Mouse (Mus musculus) liver, postnatal 0 days (tissue): Measurements from ENCODE around the gene Timp2. TPM values are rescaled to one million over a fixed set of nuclear protein-coding genes. Genes with fewer than 3 reads are reported as not detected.

Experiments used
- ATAC-seq: fragments of 200-750 bp; cut with Nextera tagmentation; 2 replicates; pipeline ENCODE4 v1.8.0; 2017; ENCODE audit warnings: mild to moderate bottlenecking, moderate library complexity
- DNase-seq: peaks from one replicate; pipeline ENCODE4 v3.0.0-alpha.2; 2016
- H3K27ac ChIP-seq: fragments of 300-500 bp; sonication (generic); 2 replicates; pipeline ENCODE4 v1.5.1; 2014; ENCODE audit warnings: antibody characterized with exemption, moderate library complexity, mild to moderate bottlenecking, low read depth
- H3K27me3 ChIP-seq: fragments of 300-500 bp; sonication (generic); 2 replicates; pipeline ENCODE4 v1.6.1; 2014; ENCODE audit warnings: low read length, control low read depth, mixed read lengths; ENCODE audit not compliant: insufficient read depth
- H3K36me3 ChIP-seq: fragments of 300-500 bp; sonication (generic); replicated peaks from 2 replicates; pipeline ENCODE4 v1.6.1; 2014; ENCODE audit warnings: mild to moderate bottlenecking, control low read depth, low read length, moderate library complexity, mixed read lengths; ENCODE audit not compliant: insufficient read depth
- H3K4me1 ChIP-seq: fragments of 300-500 bp; sonication (generic); 2 replicates; pipeline ENCODE4 v1.6.1; 2014; ENCODE audit warnings: antibody characterized with exemption, mild to moderate bottlenecking, control low read depth; ENCODE audit not compliant: insufficient read depth
- H3K4me2 ChIP-seq: fragments of 300-500 bp; sonication (generic); 2 replicates; pipeline ENCODE4 v1.6.1; 2014; ENCODE audit warnings: low read depth, mild to moderate bottlenecking, low read length, moderate library complexity, mixed read lengths
- H3K4me3 ChIP-seq: fragments of 300-500 bp; sonication (generic); 2 replicates; pipeline ENCODE4 v1.5.1; 2014; ENCODE audit warnings: low read depth, low read length
- H3K9ac ChIP-seq: fragments of 300-500 bp; sonication (generic); replicated peaks from 2 replicates; pipeline ENCODE4 v1.6.1; 2014; ENCODE audit warnings: mild to moderate bottlenecking, moderate library complexity
- H3K9me3 ChIP-seq: fragments of 300-500 bp; sonication (generic); 2 replicates; pipeline ENCODE4 v1.6.1; 2016; ENCODE audit warnings: mild to moderate bottlenecking, control low read depth, low read length, mixed read lengths
- CTCF ChIP-seq: sonication (generic); IDR thresholded peaks from 2 replicates; pipeline ENCODE4 v1.5.1; 2016; ENCODE audit warnings: antibody characterized with exemption, low read depth
- EP300 ChIP-seq: IDR thresholded peaks from 2 replicates; pipeline ENCODE4 v1.6.1; 2016; ENCODE audit warnings: antibody characterized with exemption, low read depth, mild to moderate bottlenecking
- WGBS: fragments of 180-500 bp; shearing (Covaris S2); extraction: QIAGEN DNeasy Blood & Tissue Kit; methylation state at CpG from one replicate; pipeline ENCODE4 v1.1.7; 2014; ENCODE audit not compliant: insufficient replicate concordance; 5-methylcytosine and 5-hydroxymethylcytosine counted together
- polyA plus RNA-seq: library from polyadenylated mRNA; unstranded; fragments of >200 nt; fragmentation: Nextera tagmentation; extraction: Ambion mirVana; gene quantifications from 2 replicates; pipeline ENCODE4 v1.2.1, GENCODE M21; 2015

Gene Timp2
- polyA plus RNA-seq, 1 experiment from 2014 or later, result 8.4 TPM

GRCm38 (mm10) chr11:118269827-118270226 lies 85.7 kb downstream of the Timp2 start:
- no peaks in the 10 kb centered on the region for H3K27me3 ChIP-seq
- H3K27ac ChIP-seq, result no peak overlapping the region
- peaks cover 76% of the 10 kb centered on the region for H3K36me3 ChIP-seq
- no peaks in the 10 kb centered on the region for H3K4me1 ChIP-seq
- ATAC-seq, result no peak
- H3K9ac ChIP-seq, result no peak overlapping the region
- peak; percentile 35 for DNase-seq
- no peak overlapping the region for H3K4me3 ChIP-seq
- H3K9me3 ChIP-seq, result no peaks in the 10 kb centered on the region
- 91% methylated on average over 3 of the region's 3 CpGs for WGBS
- TF ChIP-seq CTCF (peak; percentile 54), EP300 (no peak)
- H3K4me2 ChIP-seq, result no peak overlapping the region

GRCm38 (mm10) chr11:118266666-118267046 lies 88.9 kb downstream of the Timp2 start:
- Histone ChIP-seq H3K4me2 (no peak overlapping the region), H3K27ac (no peak overlapping the region), H3K4me3 (no peak overlapping the region), H3K9ac (no peak overlapping the region), H3K36me3 (peaks cover 78% of the 10 kb centered on the region), H3K9me3 (no peaks in the 10 kb centered on the region), H3K4me1 (no peaks in the 10 kb centered on the region), H3K27me3 (no peaks in the 10 kb centered on the region)
- DNase-seq (no peak), ATAC-seq (no peak)
- 83% methylated on average over 7 of the region's 7 CpGs for WGBS
- TF ChIP-seq CTCF (peak; percentile 42), EP300 (no peak)

- WGBS, result 87% methylated on average over 10 of the region's 10 CpGs
- ATAC-seq, result no peak
- Histone ChIP-seq H3K4me3 (no peak overlapping the region), H3K27me3 (no peaks in the 10 kb centered on the region), H3K9ac (no peak overlapping the region), H3K36me3 (peaks cover 79% of the 10 kb centered on the region), H3K9me3 (no peaks in the 10 kb centered on the region), H3K4me2 (no peak overlapping the region), H3K27ac (no peak overlapping the region), H3K4me1 (no peaks in the 10 kb centered on the region)
- no peak for TF ChIP-seq CTCF
- TF ChIP-seq EP300, result no peak
- DNase-seq, result no peak
Measured at GRCm38 (mm10) chr11:118266044-118266665, 89.4 kb downstream of the Timp2 start.

- 72% methylated on average over 11 of the region's 11 CpGs for WGBS
- Histone ChIP-seq H3K36me3 (peaks cover 83% of the 10 kb centered on the region), H3K27ac (no peak overlapping the region), H3K9me3 (no peaks in the 10 kb centered on the region), H3K27me3 (no peaks in the 10 kb centered on the region), H3K9ac (no peak overlapping the region), H3K4me2 (no peak overlapping the region), H3K4me1 (no peaks in the 10 kb centered on the region), H3K4me3 (no peak overlapping the region)
- DNase-seq, result no peak
- peak; percentile 59 for ATAC-seq
- TF ChIP-seq CTCF, result no peak
Measured at GRCm38 (mm10) chr11:118265621-118266020, 89.9 kb downstream of the Timp2 start.

- no peak overlapping the region for H3K4me3 ChIP-seq
- WGBS, result 84% methylated on average over 5 of the region's 5 CpGs
- no peaks in the 10 kb centered on the region for H3K27me3 ChIP-seq
- no peak for DNase-seq
- TF ChIP-seq EP300, result no peak
- no peak for TF ChIP-seq CTCF
- ATAC-seq, result no peak
- H3K4me2 ChIP-seq, result no peak overlapping the region
- H3K36me3 ChIP-seq, result peaks cover 83% of the 10 kb centered on the region
- H3K4me1 ChIP-seq, result no peaks in the 10 kb centered on the region
- no peak overlapping the region for H3K27ac ChIP-seq
- no peak overlapping the region for H3K9ac ChIP-seq
- H3K9me3 ChIP-seq, result no peaks in the 10 kb centered on the region
Measured at GRCm38 (mm10) chr11:118263146-118263545, 92.4 kb downstream of the Timp2 start.

GRCm38 (mm10) chr11:118260081-118260480 lies 95.5 kb downstream of the Timp2 start:
- no peaks in the 10 kb centered on the region for H3K4me1 ChIP-seq
- DNase-seq (no peak), ATAC-seq (no peak)
- H3K4me2 ChIP-seq, result no peak overlapping the region
- H3K27me3 ChIP-seq, result no peaks in the 10 kb centered on the region
- 0 out of 2 replicates have a peak overlapping the region, but pooled peaks have one; percentile 29 for H3K27ac ChIP-seq
- no peak overlapping the region for H3K4me3 ChIP-seq
- peaks cover 69% of the 10 kb centered on the region for H3K36me3 ChIP-seq
- WGBS, result 57% methylated on average over 8 of the region's 8 CpGs
- TF ChIP-seq CTCF (no peak), EP300 (no peak)
- no peak overlapping the region for H3K9ac ChIP-seq
- no peaks in the 10 kb centered on the region for H3K9me3 ChIP-seq

GRCm38 (mm10) chr11:118259580-118259979 lies 96.0 kb downstream of the Timp2 start:
- H3K4me1 ChIP-seq, result no peaks in the 10 kb centered on the region; the same call in 1 of the 2 replicates
- no peak overlapping the region for H3K4me2 ChIP-seq
- ATAC-seq, result no peak
- no peak overlapping the region for H3K9ac ChIP-seq
- H3K36me3 ChIP-seq, result peaks cover 65% of the 10 kb centered on the region
- no peaks in the 10 kb centered on the region for H3K27me3 ChIP-seq
- no peak overlapping the region for H3K4me3 ChIP-seq
- H3K9me3 ChIP-seq, result no peaks in the 10 kb centered on the region
- 80% methylated on average over 8 of the region's 8 CpGs for WGBS
- no peak overlapping the region for H3K27ac ChIP-seq
- no peak for TF ChIP-seq CTCF
- no peak for TF ChIP-seq EP300
- DNase-seq, result no peak
